Comparison of ENCODE assay signal across 19 mouse cellular contexts in the genomic region with DNA sequence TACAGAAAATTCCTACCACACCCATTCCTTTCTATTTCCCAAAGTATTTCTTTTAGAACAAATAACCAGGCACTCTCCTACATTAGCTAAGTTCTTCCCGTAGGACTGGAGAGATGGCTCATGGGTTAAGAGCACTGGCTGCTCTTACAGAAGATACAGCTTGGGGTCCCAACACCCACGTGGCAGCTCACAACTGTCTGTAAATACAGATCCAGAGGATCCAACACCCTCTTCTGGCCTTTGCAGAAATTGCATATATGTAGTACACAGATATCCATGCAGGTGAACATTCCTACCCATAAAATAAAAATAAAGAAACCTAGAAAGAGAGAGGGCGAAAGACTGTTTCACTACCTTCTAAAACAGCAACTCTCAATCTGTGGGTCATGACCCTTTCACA. TPM values are rescaled to one million over a fixed set of nuclear protein-coding genes. Genes with fewer than 3 reads are reported as not detected.
DNase-seq lines count a peak whose midpoint lies in the region; ATAC-seq and TF ChIP-seq lines count a peak whose summit lies in the region.
"Had no signal": no experiment of that assay in that cellular context is flagged by ENCODE, and none has a peak within 500 bp of the region (broad histone marks: within the 10 kb centered on the region; RNA-seq: fewer than 3 reads in every experiment).

No protein-coding gene starts in this region.

- in situ Hi-C loops in Patski (cut with MboI; ENCODE audit: low pct_unique_long_range_greater_than_20kb): loop anchor here (10.0 kb wide), 1 partner anchor 842 kb away; no protein-coding TSS in a partner anchor

- H3K9ac ChIP-seq in intestine, postnatal 0 days (ENCODE audit: low read depth, low read length): no peak overlapping the region
- no peak overlapping the region for H3K9ac ChIP-seq in intestine, embryonic 16.5 days (ENCODE audit: low read depth, low read length)
- H3K9ac ChIP-seq in lung, postnatal 0 days (replicated peaks; ENCODE audit: low read depth): no peak overlapping the region
- H3K9ac ChIP-seq in hindbrain, embryonic 11.5 days (ENCODE audit: low read depth, low read length): no peak overlapping the region
- H3K9ac ChIP-seq: forebrain, embryonic 13.5 days; forebrain, postnatal 0 days; hindbrain, embryonic 14.5 days had no signal

- H3K27ac ChIP-seq in intestine, postnatal 0 days (ENCODE audit: low read depth, low read length): no peak overlapping the region
- no peak overlapping the region for H3K27ac ChIP-seq in intestine, embryonic 16.5 days (ENCODE audit: low read length)
- H3K27ac ChIP-seq in lung, postnatal 0 days (ENCODE audit: low read length): no peak overlapping the region
- no peak overlapping the region for H3K27ac ChIP-seq in hindbrain, embryonic 11.5 days (ENCODE audit: low read depth, low read length)
- H3K27ac ChIP-seq: embryonic facial prominence, embryonic 10.5 days; forebrain, embryonic 13.5 days; heart, embryonic 10.5 days; hindbrain, embryonic 14.5 days had no signal

- no peaks in the 10 kb centered on the region for H3K36me3 ChIP-seq in intestine, postnatal 0 days (ENCODE audit: control insufficient read depth, insufficient read depth)
- H3K36me3 ChIP-seq in intestine, embryonic 16.5 days (ENCODE audit: control insufficient read depth, insufficient read depth, low read length): no peaks in the 10 kb centered on the region
- H3K36me3 ChIP-seq in lung, postnatal 0 days (ENCODE audit: insufficient read depth, low read length): no peaks in the 10 kb centered on the region
- H3K36me3 ChIP-seq in hindbrain, embryonic 11.5 days (ENCODE audit: control insufficient read depth, insufficient read depth, low read length): no peaks in the 10 kb centered on the region
- H3K36me3 ChIP-seq: embryonic facial prominence, embryonic 10.5 days; G1E; heart, embryonic 10.5 days had no signal

- H3K4me3 ChIP-seq in intestine, postnatal 0 days (ENCODE audit: low read depth, low read length): no peak overlapping the region
- H3K4me3 ChIP-seq in intestine, embryonic 16.5 days (ENCODE audit: low read length): no peak overlapping the region
- H3K4me3 ChIP-seq in lung, postnatal 0 days (ENCODE audit: low read depth, low read length): no peak overlapping the region
- H3K4me3 ChIP-seq in hindbrain, embryonic 11.5 days (ENCODE audit: low read depth, low read length): no peak overlapping the region
- H3K4me3 ChIP-seq: embryonic facial prominence, embryonic 10.5 days; forebrain, embryonic 13.5 days; heart, embryonic 10.5 days had no signal

- POLR2A ChIA-PET in Patski (lab: Charles Lee): no interaction called here

- TF ChIP-seq CTCF in intestine, postnatal 0 days (IDR thresholded peaks at IDR 0.05; ENCODE audit: low read depth): peak; percentile 9; the same call in 1 of the 2 replicates
- peak; percentile 23; the same call in 1 of the 2 replicates for TF ChIP-seq CTCF in lung, postnatal 0 days (IDR thresholded peaks at IDR 0.05)
- TF ChIP-seq CTCF in Patski (IDR thresholded peaks at IDR 0.05): peak; percentile 32

- WGBS in intestine, postnatal 0 days: 70% methylated on average over 3 of the region's 3 CpGs
- WGBS in intestine, embryonic 16.5 days: 65% methylated on average over 3 of the region's 3 CpGs
- 53% methylated on average over 3 of the region's 3 CpGs for WGBS in lung, postnatal 0 days
- WGBS in hindbrain, embryonic 11.5 days: 72% methylated on average over 3 of the region's 3 CpGs

- H3K4me2 ChIP-seq in intestine, postnatal 0 days (replicated peaks; ENCODE audit: low read depth): no peak overlapping the region
- no peak overlapping the region for H3K4me2 ChIP-seq in intestine, embryonic 16.5 days (ENCODE audit: low read depth, low read length)
- no peak overlapping the region for H3K4me2 ChIP-seq in lung, postnatal 0 days (replicated peaks; ENCODE audit: low read depth, low read length)
- no peak overlapping the region for H3K4me2 ChIP-seq in hindbrain, embryonic 11.5 days (replicated peaks; ENCODE audit: low read depth, low read length)
- H3K4me2 ChIP-seq: forebrain, embryonic 13.5 days; hindbrain, embryonic 14.5 days had no signal

- no peak for TF ChIP-seq EP300 in lung, postnatal 0 days (IDR thresholded peaks at IDR 0.05)

- no peak for ATAC-seq in intestine, postnatal 0 days
- no peak for ATAC-seq in intestine, embryonic 16.5 days
- ATAC-seq in lung, postnatal 0 days: no peak
- no peak for ATAC-seq in Patski
- ATAC-seq in hindbrain, embryonic 11.5 days (ENCODE audit: low FRiP score): no peak
- ATAC-seq: forebrain, embryonic 13.5 days; forebrain, postnatal 0 days had no signal

- no peaks in the 10 kb centered on the region for H3K27me3 ChIP-seq in intestine, postnatal 0 days (replicated peaks; ENCODE audit: control insufficient read depth, insufficient read depth, low read length)
- no peaks in the 10 kb centered on the region for H3K27me3 ChIP-seq in intestine, embryonic 16.5 days (replicated peaks; ENCODE audit: control insufficient read depth, insufficient read depth, low read length)
- H3K27me3 ChIP-seq in lung, postnatal 0 days (replicated peaks; ENCODE audit: insufficient read depth, low read length): no peaks in the 10 kb centered on the region
- H3K27me3 ChIP-seq in Patski: peaks cover 5% of the 10 kb centered on the region
- no peaks in the 10 kb centered on the region for H3K27me3 ChIP-seq in hindbrain, embryonic 11.5 days (ENCODE audit: control insufficient read depth, insufficient read depth, low read length)
- H3K27me3 ChIP-seq: forebrain, embryonic 13.5 days had no signal

- no peaks in the 10 kb centered on the region for H3K4me1 ChIP-seq in intestine, postnatal 0 days (replicated peaks; ENCODE audit: control insufficient read depth, insufficient read depth, low read length)
- 0 out of 2 replicates have a peak, but pooled peaks cover 2% of the 10 kb centered on the region for H3K4me1 ChIP-seq in intestine, embryonic 16.5 days (ENCODE audit: control insufficient read depth, insufficient read depth, low read length)
- H3K4me1 ChIP-seq in lung, postnatal 0 days (ENCODE audit: insufficient read depth, low read depth, low read length): 0 out of 2 replicates have a peak, but pooled peaks cover 2% of the 10 kb centered on the region
- no peaks in the 10 kb centered on the region for H3K4me1 ChIP-seq in hindbrain, embryonic 11.5 days (replicated peaks; ENCODE audit: control insufficient read depth, insufficient read depth, low read length)
- H3K4me1 ChIP-seq: embryonic facial prominence, embryonic 10.5 days; heart, embryonic 10.5 days had no signal

- no peak for DNase-seq in lung, postnatal 0 days (ENCODE audit: low spot score)
- no peak for DNase-seq in lung, postnatal 14 days
- DNase-seq in Patski (ENCODE audit: low read depth, low spot score): no peak
- DNase-seq in hindbrain, embryonic 11.5 days (ENCODE audit: low spot score): no peak
- DNase-seq: adrenal gland, adult 2 months; adrenal gland, postnatal 25 days; cerebellum, adult 2 months; cerebellum, postnatal 10 days; forebrain, postnatal 0 days; gastrocnemius, postnatal 25 days; heart, adult 11 months; heart, postnatal 10 days had no signal

- H3K9me3 ChIP-seq in intestine, postnatal 0 days (ENCODE audit: control insufficient read depth): no peaks in the 10 kb centered on the region
- no peaks in the 10 kb centered on the region for H3K9me3 ChIP-seq in intestine, embryonic 16.5 days (ENCODE audit: control insufficient read depth, low read length)
- no peaks in the 10 kb centered on the region for H3K9me3 ChIP-seq in lung, postnatal 0 days (ENCODE audit: low read length)
- H3K9me3 ChIP-seq in hindbrain, embryonic 11.5 days (ENCODE audit: control insufficient read depth, low read length): no peaks in the 10 kb centered on the region
- H3K9me3 ChIP-seq: embryonic facial prominence, embryonic 10.5 days; forebrain, embryonic 13.5 days; G1E; heart, embryonic 10.5 days had no signal

- CTCF ChIA-PET in Patski (lab: Charles Lee): interaction anchor here (0.8 kb wide), 1 partner anchor 91 kb away, joined by 3 read pairs; no protein-coding TSS in a partner anchor

RNA-seq across cellular contexts. Expression of gene Aldh1l1, which starts 40.2 kb away (rescaled TPM):
- polyA plus RNA-seq in intestine, postnatal 0 days (2015; fragmentation: Nextera tagmentation; extraction: Ambion mirVana): 12.1 and 15.6 TPM in 2 replicates
- polyA plus RNA-seq in intestine, embryonic 16.5 days (2015; fragmentation: Nextera tagmentation; extraction: Ambion mirVana): 27.4 and 32.7 TPM in 2 replicates
- 4.8 and 5.7 TPM in 2 replicates for polyA plus RNA-seq in lung, postnatal 0 days (2015; fragmentation: Nextera tagmentation; extraction: Ambion mirVana)
- polyA plus RNA-seq in Patski (2021): 0.62 TPM
- polyA plus RNA-seq in hindbrain, embryonic 11.5 days (2014; fragmentation: Nextera tagmentation; extraction: Ambion mirVana): 2.2 TPM in 2 replicates
- polyA plus RNA-seq: G1E had no signal
